Comparison of ENCODE assay signal across 24 mouse cellular contexts in the genomic region with DNA sequence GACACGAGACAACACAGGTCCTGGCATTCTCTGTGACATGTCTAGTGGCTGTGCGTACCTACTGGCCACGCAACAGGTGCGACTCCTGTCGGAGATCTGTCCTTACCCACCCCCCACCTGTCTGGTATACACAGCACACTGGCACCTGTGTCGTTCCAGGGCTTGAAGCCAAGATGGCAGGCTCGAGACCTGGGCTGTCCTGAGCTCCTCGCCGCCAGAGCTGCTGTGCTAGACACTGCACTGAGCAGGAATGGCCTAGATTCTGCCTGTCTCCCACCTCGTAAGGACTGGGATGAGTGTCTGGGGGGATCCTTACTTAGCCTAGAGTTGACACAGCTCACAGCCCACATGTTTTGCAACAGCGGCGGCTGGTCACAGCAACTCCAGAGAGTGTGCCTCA. TPM values are rescaled to one million over a fixed set of nuclear protein-coding genes. Genes with fewer than 3 reads are reported as not detected.
A peak's percentile ranks its signal among the peaks of the same experiment; 100 is the strongest.
DNase-seq lines count a peak whose midpoint lies in the region; ATAC-seq lines count a peak whose summit lies in the region.
"Had no signal": no experiment of that assay in that cellular context is flagged by ENCODE, and none has a peak within 500 bp of the region (broad histone marks: within the 10 kb centered on the region; RNA-seq: fewer than 3 reads in every experiment).

No protein-coding gene starts in this region.

- H3K4me1 ChIP-seq in forebrain, embryonic 11.5 days (replicated peaks; ENCODE audit: control insufficient read depth, insufficient read depth, low read length) = no peaks in the 10 kb centered on the region
- H3K4me1 ChIP-seq in forebrain, embryonic 12.5 days = peaks cover 13% of the 10 kb centered on the region; the same call in 1 of the 2 replicates
- no peaks in the 10 kb centered on the region for H3K4me1 ChIP-seq in midbrain, embryonic 11.5 days (ENCODE audit: control insufficient read depth, insufficient read depth, low read length)
- H3K4me1 ChIP-seq in midbrain, embryonic 10.5 days = 0 out of 2 replicates have a peak, but pooled peaks cover 7% of the 10 kb centered on the region
- H3K4me1 ChIP-seq in hindbrain, embryonic 14.5 days (replicated peaks; ENCODE audit: control insufficient read depth, insufficient read depth, low read length) = peaks cover 24% of the 10 kb centered on the region
- H3K4me1 ChIP-seq in midbrain, embryonic 15.5 days = peaks cover 13% of the 10 kb centered on the region; the same call in 1 of the 2 replicates
- H3K4me1 ChIP-seq: embryonic facial prominence, embryonic 13.5 days; heart, embryonic 15.5 days; limb, embryonic 10.5 days had no signal

- 88% methylated on average over 12 of the region's 12 CpGs for WGBS in forebrain, embryonic 11.5 days
- WGBS in forebrain, embryonic 12.5 days = 90% methylated on average over 12 of the region's 12 CpGs
- WGBS in midbrain, embryonic 11.5 days = 86% methylated on average over 12 of the region's 12 CpGs
- WGBS in midbrain, embryonic 10.5 days = 92% methylated on average over 12 of the region's 12 CpGs
- 77% methylated on average over 12 of the region's 12 CpGs for WGBS in hindbrain, embryonic 14.5 days
- 76% methylated on average over 12 of the region's 12 CpGs for WGBS in midbrain, embryonic 15.5 days

- no peaks in the 10 kb centered on the region for H3K27me3 ChIP-seq in forebrain, embryonic 11.5 days (ENCODE audit: control insufficient read depth, insufficient read depth, low read length)
- H3K27me3 ChIP-seq in forebrain, embryonic 12.5 days = no peaks in the 10 kb centered on the region
- no peaks in the 10 kb centered on the region for H3K27me3 ChIP-seq in midbrain, embryonic 11.5 days (ENCODE audit: control insufficient read depth, insufficient read depth, low read length)
- H3K27me3 ChIP-seq in midbrain, embryonic 10.5 days (ENCODE audit: low read depth, poor library complexity, severe bottlenecking) = no peaks in the 10 kb centered on the region
- H3K27me3 ChIP-seq in hindbrain, embryonic 14.5 days (ENCODE audit: control insufficient read depth, insufficient read depth, low read length) = no peaks in the 10 kb centered on the region
- H3K27me3 ChIP-seq in midbrain, embryonic 15.5 days (replicated peaks) = no peaks in the 10 kb centered on the region
- H3K27me3 ChIP-seq: embryonic facial prominence, embryonic 13.5 days; heart, embryonic 15.5 days; liver, embryonic 12.5 days; Patski had no signal

- no peak overlapping the region for H3K9ac ChIP-seq in forebrain, embryonic 11.5 days (ENCODE audit: low read length)
- no peak overlapping the region for H3K9ac ChIP-seq in forebrain, embryonic 12.5 days
- no peak overlapping the region for H3K9ac ChIP-seq in midbrain, embryonic 11.5 days (ENCODE audit: low read length)
- no peak overlapping the region for H3K9ac ChIP-seq in hindbrain, embryonic 14.5 days
- no peak overlapping the region for H3K9ac ChIP-seq in midbrain, embryonic 15.5 days
- H3K9ac ChIP-seq: embryonic facial prominence, embryonic 13.5 days; heart, embryonic 15.5 days; liver, embryonic 12.5 days; lung, embryonic 14.5 days had no signal

- no peak overlapping the region for H3K4me2 ChIP-seq in forebrain, embryonic 11.5 days (ENCODE audit: low read depth, low read length, severe bottlenecking)
- H3K4me2 ChIP-seq in forebrain, embryonic 12.5 days = no peak overlapping the region
- H3K4me2 ChIP-seq in midbrain, embryonic 11.5 days = no peak overlapping the region
- H3K4me2 ChIP-seq in hindbrain, embryonic 14.5 days (replicated peaks) = no peak overlapping the region
- no peak overlapping the region for H3K4me2 ChIP-seq in midbrain, embryonic 15.5 days
- H3K4me2 ChIP-seq: embryonic facial prominence, embryonic 13.5 days; heart, embryonic 15.5 days; liver, embryonic 12.5 days; lung, embryonic 14.5 days had no signal

- H3K36me3 ChIP-seq in forebrain, embryonic 11.5 days (ENCODE audit: control insufficient read depth, insufficient read depth, low read length) = no peaks in the 10 kb centered on the region; the same call in 1 of the 2 replicates
- H3K36me3 ChIP-seq in forebrain, embryonic 12.5 days (replicated peaks) = peaks cover 14% of the 10 kb centered on the region; the same call in 1 of the 2 replicates
- H3K36me3 ChIP-seq in midbrain, embryonic 11.5 days (ENCODE audit: control insufficient read depth, insufficient read depth, low read length) = no peaks in the 10 kb centered on the region
- H3K36me3 ChIP-seq in midbrain, embryonic 10.5 days = peaks cover 16% of the 10 kb centered on the region
- H3K36me3 ChIP-seq in hindbrain, embryonic 14.5 days (replicated peaks; ENCODE audit: control insufficient read depth, insufficient read depth) = peaks cover 11% of the 10 kb centered on the region; the same call in 1 of the 2 replicates
- H3K36me3 ChIP-seq in midbrain, embryonic 15.5 days (replicated peaks) = no peaks in the 10 kb centered on the region
- H3K36me3 ChIP-seq: heart, embryonic 15.5 days had no signal

- no peak overlapping the region for H3K4me3 ChIP-seq in forebrain, embryonic 11.5 days (ENCODE audit: low read depth, low read length)
- H3K4me3 ChIP-seq in forebrain, embryonic 12.5 days (replicated peaks) = no peak overlapping the region
- H3K4me3 ChIP-seq in midbrain, embryonic 11.5 days (ENCODE audit: low read depth, low read length) = no peak overlapping the region
- H3K4me3 ChIP-seq in midbrain, embryonic 10.5 days = no peak overlapping the region
- no peak overlapping the region for H3K4me3 ChIP-seq in hindbrain, embryonic 14.5 days (replicated peaks; ENCODE audit: low read length)
- H3K4me3 ChIP-seq in midbrain, embryonic 15.5 days = no peak overlapping the region
- H3K4me3 ChIP-seq: embryonic facial prominence, embryonic 13.5 days; heart, embryonic 15.5 days; left cerebral cortex, adult 2 months; limb, embryonic 10.5 days; liver, embryonic 12.5 days had no signal

- H3K9me3 ChIP-seq in forebrain, embryonic 11.5 days (ENCODE audit: control insufficient read depth, low read length) = no peaks in the 10 kb centered on the region
- H3K9me3 ChIP-seq in forebrain, embryonic 12.5 days = no peaks in the 10 kb centered on the region
- H3K9me3 ChIP-seq in midbrain, embryonic 11.5 days (ENCODE audit: control insufficient read depth, low read length) = no peaks in the 10 kb centered on the region
- H3K9me3 ChIP-seq in midbrain, embryonic 10.5 days (replicated peaks) = no peaks in the 10 kb centered on the region
- no peaks in the 10 kb centered on the region for H3K9me3 ChIP-seq in hindbrain, embryonic 14.5 days (ENCODE audit: control insufficient read depth, low read length)
- H3K9me3 ChIP-seq in midbrain, embryonic 15.5 days = no peaks in the 10 kb centered on the region
- H3K9me3 ChIP-seq: embryonic facial prominence, embryonic 13.5 days; heart, embryonic 15.5 days; limb, embryonic 10.5 days; liver, embryonic 12.5 days had no signal

- no peak for ATAC-seq in forebrain, embryonic 11.5 days (replicated peaks; ENCODE audit: low FRiP score)
- ATAC-seq in forebrain, embryonic 12.5 days (ENCODE audit: low FRiP score) = no peak
- ATAC-seq in midbrain, embryonic 11.5 days (ENCODE audit: low FRiP score) = no peak
- no peak for ATAC-seq in hindbrain, embryonic 14.5 days (ENCODE audit: low FRiP score)
- 0 out of 2 replicates have a peak, but pooled peaks have one; percentile 37 for ATAC-seq in midbrain, embryonic 15.5 days (replicated peaks)
- ATAC-seq: activated CD4-positive, CD25-positive, alpha-beta regulatory T cell, adult 4 months; liver, embryonic 12.5 days had no signal

- no peak overlapping the region for H3K27ac ChIP-seq in forebrain, embryonic 11.5 days (ENCODE audit: low read depth, low read length)
- no peak overlapping the region; the same call in 1 of the 2 replicates for H3K27ac ChIP-seq in forebrain, embryonic 12.5 days
- no peak overlapping the region for H3K27ac ChIP-seq in midbrain, embryonic 11.5 days (ENCODE audit: low read depth, low read length)
- no peak overlapping the region for H3K27ac ChIP-seq in midbrain, embryonic 10.5 days (replicated peaks)
- H3K27ac ChIP-seq in hindbrain, embryonic 14.5 days = peak overlapping the region; percentile 70; the same call in 1 of the 2 replicates
- H3K27ac ChIP-seq in midbrain, embryonic 15.5 days = no peak overlapping the region
- H3K27ac ChIP-seq: embryonic facial prominence, embryonic 13.5 days; heart, embryonic 15.5 days; left cerebral cortex, adult 2 months; limb, embryonic 10.5 days; liver, embryonic 12.5 days; macrophage had no signal

- DNase-seq in forebrain, embryonic 11.5 days (ENCODE audit: low spot score) = peak; percentile 47
- DNase-seq in midbrain, embryonic 11.5 days (ENCODE audit: low spot score, missing footprints) = peak; percentile 23
- DNase-seq in midbrain, embryonic 10.5 days (ENCODE audit: low spot score) = no peak
- DNase-seq in hindbrain, embryonic 14.5 days (ENCODE audit: low spot score) = no peak
- no peak for DNase-seq in B cell, adult 2 months
- DNase-seq in kidney, adult 18-20 months = no peak
- DNase-seq: adrenal gland, postnatal 36 days; heart, adult 18-20 months; kidney, adult 11 months; kidney, postnatal 10 days; lung, embryonic 14.5 days; retina, postnatal 1 day; thymus, postnatal 36 days had no signal

RNA-seq across cellular contexts. Expression of gene Cacna2d4, which starts 11.1 kb away (rescaled TPM):
- 0.05 TPM in 1 of 2 replicates, not detected in the other for polyA plus RNA-seq in forebrain, embryonic 11.5 days (2014; fragmentation: Nextera tagmentation; extraction: Ambion mirVana)
- not detected in 2 replicates for polyA plus RNA-seq in forebrain, embryonic 12.5 days (2016; fragmentation: Nextera tagmentation; extraction: Ambion mirVana)
- 0.05 TPM in 1 of 2 replicates, not detected in the other for polyA plus RNA-seq in midbrain, embryonic 11.5 days (2014; fragmentation: Nextera tagmentation; extraction: Ambion mirVana)
- 0.12 TPM in 1 of 2 replicates, not detected in the other for polyA plus RNA-seq in midbrain, embryonic 10.5 days (2016; fragmentation: Nextera tagmentation; extraction: Ambion mirVana)
- polyA plus RNA-seq in hindbrain, embryonic 14.5 days (2014; fragmentation: Nextera tagmentation; extraction: Ambion mirVana) = 0.35 and 0.57 TPM in 2 replicates
- polyA plus RNA-seq in midbrain, embryonic 15.5 days (2015; fragmentation: Nextera tagmentation; extraction: Ambion mirVana) = 0.54 and 1.1 TPM in 2 replicates
- polyA plus RNA-seq: embryonic facial prominence, embryonic 13.5 days; heart, embryonic 15.5 days; limb, embryonic 10.5 days; macrophage; stomach, embryonic 16.5 days had no signal

RNA-seq across cellular contexts. Expression of gene Cacna1c, which starts 29.0 kb away (rescaled TPM):
- polyA plus RNA-seq in forebrain, embryonic 11.5 days (2014; fragmentation: Nextera tagmentation; extraction: Ambion mirVana) = 3.4 and 4.8 TPM in 2 replicates
- polyA plus RNA-seq in forebrain, embryonic 12.5 days (2016; fragmentation: Nextera tagmentation; extraction: Ambion mirVana) = 4.6 and 6.2 TPM in 2 replicates
- polyA plus RNA-seq in midbrain, embryonic 11.5 days (2014; fragmentation: Nextera tagmentation; extraction: Ambion mirVana) = 2.0 and 2.1 TPM in 2 replicates
- polyA plus RNA-seq in midbrain, embryonic 10.5 days (2016; fragmentation: Nextera tagmentation; extraction: Ambion mirVana) = 1.4 and 1.5 TPM in 2 replicates
- polyA plus RNA-seq in hindbrain, embryonic 14.5 days (2014; fragmentation: Nextera tagmentation; extraction: Ambion mirVana) = 7.4 and 10.1 TPM in 2 replicates
- polyA plus RNA-seq in midbrain, embryonic 15.5 days (2015; fragmentation: Nextera tagmentation; extraction: Ambion mirVana) = 7.3 and 7.9 TPM in 2 replicates
- polyA plus RNA-seq: macrophage had no signal

RNA-seq across cellular contexts. Expression of gene Dcp1b, which starts 50.2 kb away (rescaled TPM):
- 12.1 TPM in 2 replicates for polyA plus RNA-seq in forebrain, embryonic 11.5 days (2014; fragmentation: Nextera tagmentation; extraction: Ambion mirVana)
- 13.6 and 13.7 TPM in 2 replicates for polyA plus RNA-seq in forebrain, embryonic 12.5 days (2016; fragmentation: Nextera tagmentation; extraction: Ambion mirVana)
- 9.9 and 11.2 TPM in 2 replicates for polyA plus RNA-seq in midbrain, embryonic 11.5 days (2014; fragmentation: Nextera tagmentation; extraction: Ambion mirVana)
- polyA plus RNA-seq in midbrain, embryonic 10.5 days (2016; fragmentation: Nextera tagmentation; extraction: Ambion mirVana) = 10.5 and 13.8 TPM in 2 replicates
- 11.6 and 12.6 TPM in 2 replicates for polyA plus RNA-seq in hindbrain, embryonic 14.5 days (2014; fragmentation: Nextera tagmentation; extraction: Ambion mirVana)
- 13.8 and 14.2 TPM in 2 replicates for polyA plus RNA-seq in midbrain, embryonic 15.5 days (2015; fragmentation: Nextera tagmentation; extraction: Ambion mirVana)

Comparison
In these comparisons a context has a peak if more than half of its experiments do, and no peak if none do; other contexts are left out.
1. DNase-seq: peak in forebrain, embryonic 11.5 days (single experiment) and midbrain, embryonic 11.5 days (single experiment); none in midbrain, embryonic 10.5 days (single experiment), hindbrain, embryonic 14.5 days (single experiment), B cell, adult 2 months (0 of 2) and kidney, adult 18-20 months (single experiment).